ENCODE assay signal across 8 mouse cellular contexts in the genomic region with DNA sequence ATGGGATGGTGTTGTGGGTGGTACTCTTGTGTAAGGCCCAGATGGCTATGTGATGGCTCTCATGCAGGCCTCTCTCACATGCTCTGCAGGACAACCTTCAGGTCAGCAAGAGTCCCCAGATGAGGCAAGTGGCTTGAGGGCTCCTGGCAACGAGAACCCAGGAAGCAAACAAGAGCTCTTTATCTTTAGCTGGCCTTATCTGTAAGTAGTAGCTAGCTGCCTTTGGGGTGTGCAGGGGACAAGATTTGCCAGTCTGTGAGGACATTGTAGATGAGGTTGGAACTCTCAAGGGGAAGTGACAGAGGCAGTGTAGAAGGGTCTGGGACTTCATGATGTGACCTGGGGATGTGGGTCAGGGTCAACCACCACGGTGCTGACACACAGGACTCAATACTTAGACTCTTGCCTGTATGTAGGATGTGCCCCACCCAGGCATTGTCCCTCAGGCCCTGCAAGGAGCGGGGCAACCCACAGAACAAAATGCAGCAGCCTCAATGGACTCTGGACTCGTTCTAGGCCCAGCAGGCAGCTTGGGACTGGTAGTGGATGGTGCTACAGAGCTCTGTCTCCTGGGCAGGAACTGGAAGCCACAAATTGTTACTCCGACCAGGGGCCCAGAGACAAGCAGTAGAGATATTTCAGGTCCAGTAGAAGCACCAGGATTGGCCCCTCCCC. TPM values are rescaled to one million over a fixed set of nuclear protein-coding genes. Genes with fewer than 3 reads are reported as not detected.
DNase-seq lines count a peak whose midpoint lies in the region; ATAC-seq lines count a peak whose summit lies in the region.

No protein-coding gene starts in this region.

- peaks cover 7% of the 10 kb centered on the region; the same call in 1 of the 2 replicates for H3K36me3 ChIP-seq in stomach, embryonic 16.5 days (ENCODE audit: control insufficient read depth, insufficient read depth, low read length)
- H3K36me3 ChIP-seq in forebrain, embryonic 12.5 days (replicated peaks): no peaks in the 10 kb centered on the region

- H3K4me3 ChIP-seq in stomach, embryonic 16.5 days (replicated peaks; ENCODE audit: low read length): peak overlapping the region; percentile 31
- H3K4me3 ChIP-seq in forebrain, embryonic 12.5 days (replicated peaks): no peak overlapping the region

- no peaks in the 10 kb centered on the region for H3K27me3 ChIP-seq in stomach, embryonic 16.5 days (ENCODE audit: control insufficient read depth, insufficient read depth, low read length)
- H3K27me3 ChIP-seq in forebrain, embryonic 12.5 days: no peaks in the 10 kb centered on the region

- peak overlapping the region; percentile 85 for H3K27ac ChIP-seq in stomach, embryonic 16.5 days (ENCODE audit: low read length)
- H3K27ac ChIP-seq in forebrain, embryonic 12.5 days: no peak overlapping the region

- H3K4me1 ChIP-seq in stomach, embryonic 16.5 days (ENCODE audit: control insufficient read depth, insufficient read depth, low read length): peaks cover 28% of the 10 kb centered on the region
- H3K4me1 ChIP-seq in forebrain, embryonic 12.5 days: no peaks in the 10 kb centered on the region; the same call in 1 of the 2 replicates

- H3K9ac ChIP-seq in stomach, embryonic 16.5 days (ENCODE audit: low read length): peak overlapping the region; percentile 61
- no peak overlapping the region for H3K9ac ChIP-seq in forebrain, embryonic 12.5 days

- peak; percentile 94 for DNase-seq in heart, adult 11 months
- DNase-seq in heart, adult 8-10 months (ENCODE audit: low spot score): no peak
- peak; percentile 35 for DNase-seq in testis, postnatal 10 days (ENCODE audit: low spot score)
- DNase-seq in testis, postnatal 14 days (ENCODE audit: low spot score): no peak
- DNase-seq in liver: peak; percentile 26
- DNase-seq in embryo, embryonic 10.5 days (ENCODE audit: low spot score): no peak

- H3K4me2 ChIP-seq in stomach, embryonic 16.5 days (ENCODE audit: low read depth, low read length): peak overlapping the region; percentile 52
- no peak overlapping the region for H3K4me2 ChIP-seq in forebrain, embryonic 12.5 days

- no peaks in the 10 kb centered on the region for H3K9me3 ChIP-seq in stomach, embryonic 16.5 days (replicated peaks; ENCODE audit: control insufficient read depth, low read length)
- no peaks in the 10 kb centered on the region for H3K9me3 ChIP-seq in forebrain, embryonic 12.5 days

- WGBS in stomach, embryonic 16.5 days: 59% methylated on average over 5 of the region's 5 CpGs
- WGBS in forebrain, embryonic 12.5 days: 70% methylated on average over 5 of the region's 5 CpGs

- peak; percentile 46; the same call in 1 of the 2 replicates for ATAC-seq in stomach, embryonic 16.5 days (ENCODE audit: insufficient read depth, low FRiP score)
- ATAC-seq in forebrain, embryonic 12.5 days (ENCODE audit: low FRiP score): no peak

RNA-seq across cellular contexts. Expression of gene Lgals3bp, which starts 1.9 kb away (rescaled TPM):
- 10 to 100 TPM; 19.7 to 25.8 (median 23.3) TPM for total RNA-seq in heart, adult 8-10 months (2022)
- polyA plus RNA-seq in stomach, embryonic 16.5 days (2015; fragmentation: Nextera tagmentation; extraction: Ambion mirVana): 59.8 and 75.8 TPM in 2 replicates
- polyA plus RNA-seq in forebrain, embryonic 12.5 days (2016; fragmentation: Nextera tagmentation; extraction: Ambion mirVana): 1.2 TPM in 2 replicates

RNA-seq across cellular contexts. Expression of gene Cant1, which starts 18.9 kb away (rescaled TPM):
- total RNA-seq in heart, adult 8-10 months (2022): 10 to 100 TPM; 16.4 to 19.2 (median 16.8) TPM
- 22.5 and 24.3 TPM in 2 replicates for polyA plus RNA-seq in stomach, embryonic 16.5 days (2015; fragmentation: Nextera tagmentation; extraction: Ambion mirVana)
- polyA plus RNA-seq in forebrain, embryonic 12.5 days (2016; fragmentation: Nextera tagmentation; extraction: Ambion mirVana): 25.4 and 27.0 TPM in 2 replicates

RNA-seq across cellular contexts. Expression of gene C1qtnf1, which starts 28.0 kb away (rescaled TPM):
- 10 to 100 TPM; 13.5 to 15.3 (median 13.8) TPM for total RNA-seq in heart, adult 8-10 months (2022)
- 9.5 and 10.4 TPM in 2 replicates for polyA plus RNA-seq in stomach, embryonic 16.5 days (2015; fragmentation: Nextera tagmentation; extraction: Ambion mirVana)
- 1.8 and 2.9 TPM in 2 replicates for polyA plus RNA-seq in forebrain, embryonic 12.5 days (2016; fragmentation: Nextera tagmentation; extraction: Ambion mirVana)

RNA-seq across cellular contexts. Expression of gene Timp2, which starts 44.5 kb away (rescaled TPM):
- 10 to 100 TPM; 73.9 to 99.6 (median 87.5) TPM for total RNA-seq in heart, adult 8-10 months (2022)
- 66.5 and 66.7 TPM in 2 replicates for polyA plus RNA-seq in stomach, embryonic 16.5 days (2015; fragmentation: Nextera tagmentation; extraction: Ambion mirVana)
- 47.0 and 48.0 TPM in 2 replicates for polyA plus RNA-seq in forebrain, embryonic 12.5 days (2016; fragmentation: Nextera tagmentation; extraction: Ambion mirVana)

RNA-seq across cellular contexts. Expression of gene Cep295nl, which starts 57.7 kb away (rescaled TPM):
- 1 to 10 TPM in 1 of 4 experiments, under 1 TPM in 3; 0.82 to 1.0 (median 0.88) TPM for total RNA-seq in heart, adult 8-10 months (2022)
- polyA plus RNA-seq in stomach, embryonic 16.5 days (2015; fragmentation: Nextera tagmentation; extraction: Ambion mirVana): 0.36 and 0.55 TPM in 2 replicates
- polyA plus RNA-seq in forebrain, embryonic 12.5 days (2016; fragmentation: Nextera tagmentation; extraction: Ambion mirVana): 0.32 and 0.41 TPM in 2 replicates

Comparison
In these comparisons a context has a peak if more than half of its experiments do, and no peak if none do; other contexts are left out.
1. DNase-seq: peak in heart, adult 11 months (single experiment), testis, postnatal 10 days (single experiment) and liver (single experiment); none in heart, adult 8-10 months (single experiment), testis, postnatal 14 days (single experiment) and embryo, embryonic 10.5 days (single experiment).
2. RNA of gene Lgals3bp, which starts 1.9 kb away (polyA plus RNA-seq): 59.8 to 75.8 TPM in stomach, embryonic 16.5 days; 1.2 TPM in forebrain, embryonic 12.5 days; every median in the first group is over 10 times any median in the second.